Mouse (Mus musculus) adrenal gland, postnatal 0 days (tissue): ENCODE measurements around the gene Tex22. TPM values are rescaled to one million over a fixed set of nuclear protein-coding genes. Genes with fewer than 3 reads are reported as not detected.

Experiments used
- microRNA-seq: library from miRNA; unstranded; fragments of <30 nt; microRNA quantifications from one replicate; pipeline ENCODE4, GENCODE M21; 2016; ENCODE audit warnings: borderline replicate concordance; ENCODE audit not compliant: insufficient number of aligned reads
- polyA plus RNA-seq: library from polyadenylated mRNA; unstranded; fragments of >200 nt; fragmentation: Nextera tagmentation; extraction: Ambion mirVana; gene quantifications from 2 replicates; pipeline ENCODE4 v1.2.1, GENCODE M21; 2015

Tex22 gene
- not detected in 2 replicates for polyA plus RNA-seq

DNA sequence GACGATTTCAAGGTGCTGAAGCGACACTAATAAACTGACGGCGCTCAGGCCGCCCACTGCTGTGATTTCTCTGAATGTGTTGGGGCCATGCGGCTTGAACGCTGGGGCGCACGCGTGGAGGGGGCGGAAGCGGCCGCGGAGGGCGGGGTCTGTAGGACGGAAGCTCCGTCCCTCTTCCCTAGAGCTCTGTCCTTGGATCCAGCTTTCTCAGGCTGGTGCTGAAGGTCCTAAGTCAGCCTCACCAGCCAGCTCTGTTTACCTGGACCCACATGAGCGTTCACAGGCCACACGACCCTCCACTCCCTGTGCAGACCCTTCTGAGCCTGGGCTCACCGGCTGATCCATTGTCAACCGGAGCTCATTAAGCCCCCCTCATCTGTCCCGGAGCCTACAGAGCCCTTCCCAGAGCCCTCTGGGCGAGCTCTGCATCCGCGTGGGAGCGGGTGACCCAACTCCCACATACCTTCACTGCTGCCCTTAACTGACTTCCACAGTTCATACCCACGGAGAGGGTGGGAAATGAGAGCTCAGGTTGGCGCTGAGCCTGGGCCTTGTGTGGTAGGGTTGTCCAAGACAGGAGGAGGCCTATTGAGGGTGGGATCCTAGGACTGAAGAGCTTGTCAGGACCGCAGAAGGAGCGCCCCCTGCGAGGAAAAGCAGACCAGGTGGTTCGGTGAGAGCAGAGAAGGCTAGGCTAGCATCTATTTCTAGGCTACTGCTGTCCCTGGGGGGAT is at the start of gene Tex22:
Gene Tex22 (plus strand): TSS at position 174 of the 734 bp plus-strand sequence.

DNA sequence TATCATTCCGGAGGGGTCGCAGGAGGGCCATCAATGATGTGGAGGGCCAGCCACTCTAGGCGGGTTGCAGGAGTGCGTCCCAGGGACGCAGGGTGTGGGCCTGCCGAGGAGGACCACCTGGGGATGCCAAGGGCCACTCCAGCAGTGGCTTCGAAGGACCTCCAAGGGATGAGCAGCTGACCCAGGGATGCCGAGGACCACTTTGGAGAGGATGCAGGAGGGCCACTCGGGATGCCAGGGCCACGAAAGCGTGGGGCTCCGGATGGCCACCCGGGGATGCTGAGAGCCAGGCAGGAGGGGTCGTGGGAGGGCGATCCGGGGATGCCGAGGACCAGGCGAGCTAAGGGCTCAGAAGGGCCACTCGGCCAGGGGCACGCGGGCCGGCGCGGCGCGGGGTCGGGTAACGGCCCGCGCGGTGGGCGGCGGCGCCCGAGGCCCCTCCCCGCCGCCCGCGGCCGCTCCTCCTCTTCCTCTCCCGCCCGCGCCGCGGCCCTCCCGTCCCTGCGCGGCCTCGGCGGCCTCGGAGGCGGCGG is 23.5 kb downstream of the Tex22 start, which contains the start of gene Mta1:
Gene Mta1 (plus strand): TSS at position 530 of the 533 bp plus-strand sequence.

Small RNA genes lying within 50 kb of the gene (microRNA-seq; reads per million reads assigned to microRNA genes)
- gene Gm44471, result not detected

Other genes starting within 250 kb of the Tex22 start
- 25.7 and 31.1 TPM in 2 replicates for gene Cdca4, start 245.1 kb upstream of the Tex22 start, polyA plus RNA-seq
- 0.07 and 0.13 TPM in 2 replicates for gene Gpr132, start 206.3 kb upstream of the Tex22 start, polyA plus RNA-seq
- gene Jag2, start 144.7 kb upstream of the Tex22 start, polyA plus RNA-seq, result 1.6 and 2.5 TPM in 2 replicates
- 121 and 138 TPM in 2 replicates for gene Nudt14, start 132.4 kb upstream of the Tex22 start, polyA plus RNA-seq
- 19.2 and 26.7 TPM in 2 replicates for gene Btbd6, start 98.0 kb upstream of the Tex22 start, polyA plus RNA-seq
- gene Brf1, start 73.8 kb upstream of the Tex22 start, polyA plus RNA-seq, result 28.1 and 39.0 TPM in 2 replicates
- gene Pacs2, start 60.0 kb upstream of the Tex22 start, polyA plus RNA-seq, result 10.8 and 12.3 TPM in 2 replicates
- 9.4 and 10.8 TPM in 2 replicates for gene Mta1, start 23.8 kb downstream of the Tex22 start, polyA plus RNA-seq
- gene Crip2, start 65.7 kb downstream of the Tex22 start, polyA plus RNA-seq, result 96.2 and 132 TPM in 2 replicates
- 611 and 903 TPM in 2 replicates for gene Crip1, start 71.8 kb downstream of the Tex22 start, polyA plus RNA-seq
- gene Tedc1, start 81.9 kb downstream of the Tex22 start, polyA plus RNA-seq, result 5.8 and 6.5 TPM in 2 replicates
- 12.3 and 19.7 TPM in 2 replicates for gene Tmem121, start 111.4 kb downstream of the Tex22 start, polyA plus RNA-seq